Mouse (Mus musculus) stomach, postnatal 0 days (tissue): ENCODE data around the gene Celf3.

ENCODE experiments used
- CTCF ChIP-seq: IDR thresholded peaks from 2 replicates; pipeline ENCODE4 v1.5.1; 2016; ENCODE audit warnings: antibody characterized with exemption, low read depth, mild to moderate bottlenecking, moderate library complexity
- EP300 ChIP-seq: optimal IDR thresholded peaks from 2 replicates; pipeline ENCODE3; 2016; ENCODE audit warnings: antibody characterized with exemption

DNA sequence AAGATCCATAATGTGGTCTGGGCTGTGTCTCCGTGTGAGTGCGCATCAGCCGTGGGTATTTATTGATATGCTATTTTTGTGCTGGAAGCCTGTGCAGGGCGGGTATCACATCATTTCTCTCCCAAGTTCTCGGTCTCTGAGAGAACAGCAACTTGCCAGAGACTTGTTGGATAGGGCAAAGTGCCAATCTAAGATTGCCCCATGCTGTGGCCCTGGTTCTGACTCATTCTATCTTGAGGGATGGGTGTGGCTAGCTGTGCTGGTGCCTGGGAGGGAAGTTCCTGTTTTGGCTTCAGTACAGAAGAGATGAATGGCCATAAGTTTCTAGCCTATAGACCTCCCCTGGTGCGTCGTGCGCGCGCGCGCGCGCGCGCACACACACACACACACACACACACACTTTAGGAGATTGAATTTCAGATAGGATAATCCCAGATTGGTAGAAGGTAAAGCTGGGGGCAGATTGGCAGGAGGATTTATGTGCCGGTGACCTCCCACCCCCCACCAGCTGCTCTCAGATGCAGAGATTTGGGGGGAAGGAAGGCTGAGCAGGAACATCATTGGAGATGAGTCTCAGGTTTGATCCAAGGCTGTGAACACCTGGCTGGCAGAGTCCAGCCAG lies 4.8 kb downstream of the Celf3 start:
- no peak for TF ChIP-seq CTCF
- TF ChIP-seq EP300, result no peak
